Mouse (Mus musculus) retina, adult 2 months (tissue): ENCODE data around the gene Ncor2.

Experiments used
- DNase-seq: peaks from one replicate; pipeline ENCODE4 v3.0.0-alpha.2; 2012; ENCODE audit warnings: low read depth, low spot score

Gene Ncor2

GRCm38 (mm10) chr5:125127920-125128319 lies 51.1 kb downstream of the Ncor2 start:
- no peak for DNase-seq

- DNase-seq: no peak
Measured at GRCm38 (mm10) chr5:125127426-125127825, 51.6 kb downstream of the Ncor2 start.

- no peak for DNase-seq
Measured at GRCm38 (mm10) chr5:125125966-125126464, 53.0 kb downstream of the Ncor2 start.

GRCm38 (mm10) chr5:125125219-125125618 lies 53.8 kb downstream of the Ncor2 start:
- DNase-seq: no peak

GRCm38 (mm10) chr5:125124002-125124401 lies 55.0 kb downstream of the Ncor2 start:
- DNase-seq: no peak

GRCm38 (mm10) chr5:125123206-125123605 lies 55.8 kb downstream of the Ncor2 start:
- no peak for DNase-seq

- DNase-seq: no peak
Measured at GRCm38 (mm10) chr5:125122546-125122945, 56.5 kb downstream of the Ncor2 start.

- no peak for DNase-seq
Measured at GRCm38 (mm10) chr5:125122049-125122448, 57.0 kb downstream of the Ncor2 start.

GRCm38 (mm10) chr5:125120517-125121303 lies 58.3 kb downstream of the Ncor2 start:
- peak; percentile 42 for DNase-seq

GRCm38 (mm10) chr5:125117238-125117637 lies 61.8 kb downstream of the Ncor2 start:
- no peak for DNase-seq

- DNase-seq: no peak
Measured at GRCm38 (mm10) chr5:125113029-125113428, 66.0 kb downstream of the Ncor2 start.

- DNase-seq: no peak
Measured at GRCm38 (mm10) chr5:125112588-125112987, 66.4 kb downstream of the Ncor2 start.

- DNase-seq: no peak
Measured at GRCm38 (mm10) chr5:125111137-125111536, 67.9 kb downstream of the Ncor2 start.

GRCm38 (mm10) chr5:125110722-125111121 lies 68.3 kb downstream of the Ncor2 start:
- DNase-seq: no peak

GRCm38 (mm10) chr5:125110196-125110595 lies 68.8 kb downstream of the Ncor2 start:
- no peak for DNase-seq

GRCm38 (mm10) chr5:125107011-125107651 lies 71.9 kb downstream of the Ncor2 start:
- peak; percentile 28 for DNase-seq

GRCm38 (mm10) chr5:125106191-125106590 lies 72.8 kb downstream of the Ncor2 start:
- DNase-seq: no peak

- DNase-seq: no peak
Measured at GRCm38 (mm10) chr5:125104841-125105240, 74.2 kb downstream of the Ncor2 start.

- DNase-seq: no peak
Measured at GRCm38 (mm10) chr5:125103396-125103795, 75.6 kb downstream of the Ncor2 start.

- no peak for DNase-seq
Measured at GRCm38 (mm10) chr5:125102907-125103306, 76.1 kb downstream of the Ncor2 start.

GRCm38 (mm10) chr5:125102352-125102751 lies 76.7 kb downstream of the Ncor2 start:
- no peak for DNase-seq

- DNase-seq: no peak
Measured at GRCm38 (mm10) chr5:125099785-125100350, 79.2 kb downstream of the Ncor2 start.

GRCm38 (mm10) chr5:125098692-125099091 lies 80.3 kb downstream of the Ncor2 start:
- DNase-seq: no peak
